Mouse (Mus musculus) lung, postnatal 0 days (tissue): Measurements from ENCODE around the gene Rab1a. TPM values are rescaled to one million over a fixed set of nuclear protein-coding genes. Genes with fewer than 3 reads are reported as not detected.
A peak's percentile ranks its signal among the peaks of the same experiment; 100 is the strongest.

ENCODE experiments used
- ATAC-seq: fragments of 200-750 bp; cut with Nextera tagmentation; 2 replicates; pipeline ENCODE4 v1.8.0; 2017; ENCODE audit warnings: moderate library complexity
- DNase-seq: peaks from one replicate; pipeline ENCODE4 v3.0.0-alpha.2; 2016; ENCODE audit warnings: low spot score
- H3K27ac ChIP-seq: fragments of 300-500 bp; sonication (generic); 2 replicates; pipeline ENCODE4 v1.5.1; 2014; ENCODE audit warnings: antibody characterized with exemption, mild to moderate bottlenecking, low read length, mixed read lengths
- H3K27me3 ChIP-seq: fragments of 300-500 bp; sonication (generic); replicated peaks from 2 replicates; pipeline ENCODE4 v1.6.1; 2014; ENCODE audit warnings: low read length, mixed read lengths; ENCODE audit not compliant: insufficient read depth
- H3K36me3 ChIP-seq: fragments of 300-500 bp; sonication (generic); 2 replicates; pipeline ENCODE4 v1.6.1; 2014; ENCODE audit warnings: low read length, mixed read lengths; ENCODE audit not compliant: insufficient read depth
- H3K4me1 ChIP-seq: fragments of 300-500 bp; sonication (generic); 2 replicates; pipeline ENCODE4 v1.6.1; 2014; ENCODE audit warnings: antibody characterized with exemption, low read depth, low read length, mixed read lengths; ENCODE audit not compliant: insufficient read depth
- H3K4me2 ChIP-seq: fragments of 300-500 bp; sonication (generic); replicated peaks from 2 replicates; pipeline ENCODE4 v1.6.1; 2014; ENCODE audit warnings: low read depth, mild to moderate bottlenecking, low read length, moderate library complexity, mixed read lengths
- H3K4me3 ChIP-seq: fragments of 300-500 bp; sonication (generic); 2 replicates; pipeline ENCODE4 v1.5.1; 2014; ENCODE audit warnings: low read depth, low read length
- H3K9ac ChIP-seq: fragments of 300-500 bp; sonication (generic); replicated peaks from 2 replicates; pipeline ENCODE4 v1.6.1; 2014; ENCODE audit warnings: low read depth, mild to moderate bottlenecking
- H3K9me3 ChIP-seq: fragments of 300-500 bp; sonication (generic); 2 replicates; pipeline ENCODE4 v1.6.1; 2016; ENCODE audit warnings: low read length, mixed read lengths
- CTCF ChIP-seq: IDR thresholded peaks from 2 replicates; pipeline ENCODE4 v1.5.1; 2016; ENCODE audit warnings: antibody characterized with exemption, mild to moderate bottlenecking
- EP300 ChIP-seq: IDR thresholded peaks from 2 replicates; pipeline ENCODE4 v1.6.1; 2016; ENCODE audit warnings: antibody characterized with exemption, mild to moderate bottlenecking, control low read depth
- WGBS: fragments of 180-500 bp; shearing (Covaris S2); extraction: QIAGEN DNeasy Blood & Tissue Kit; methylation state at CpG from one replicate; pipeline ENCODE4 v1.1.7; 2014; 5-methylcytosine and 5-hydroxymethylcytosine counted together
- polyA plus RNA-seq: library from polyadenylated mRNA; unstranded; fragments of >200 nt; fragmentation: Nextera tagmentation; extraction: Ambion mirVana; gene quantifications from 2 replicates; pipeline ENCODE4 v1.2.1, GENCODE M21; 2015

The Rab1a gene
- polyA plus RNA-seq, 1 experiment from 2014 or later = 244 TPM

- Histone ChIP-seq H3K4me2 (no peak overlapping the region), H3K27ac (no peak overlapping the region), H3K36me3 (peaks cover 25% of the 10 kb centered on the region), H3K9me3 (no peaks in the 10 kb centered on the region), H3K27me3 (no peaks in the 10 kb centered on the region), H3K9ac (no peak overlapping the region), H3K4me1 (no peaks in the 10 kb centered on the region), H3K4me3 (no peak overlapping the region)
- TF ChIP-seq CTCF = no peak
- no peak for TF ChIP-seq EP300
- ATAC-seq (no peak), DNase-seq (no peak)
- 69% methylated on average over 5 of the region's 5 CpGs for WGBS
Observed at GRCm38 (mm10) chr11:20228666-20229065, 27.4 kb downstream of the Rab1a start.

DNA sequence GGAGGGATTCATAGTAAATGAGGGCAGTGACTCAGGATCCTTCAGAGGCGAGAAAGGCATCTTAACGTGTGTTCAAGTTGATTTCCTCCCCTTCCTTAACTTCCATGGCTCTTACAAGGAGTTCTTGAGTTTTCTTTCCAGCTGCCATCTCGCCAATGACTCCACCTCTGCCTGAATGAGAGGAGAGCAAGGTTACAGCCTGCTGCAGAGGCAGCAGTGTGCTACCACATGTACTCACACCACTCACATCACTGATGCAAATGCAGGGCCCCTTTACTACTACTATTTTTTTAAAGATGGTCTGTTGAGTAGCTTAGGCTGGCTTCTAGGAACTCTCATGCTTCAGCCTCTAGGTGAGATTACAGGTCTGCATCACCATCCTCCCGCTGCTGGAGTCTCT lies 28.1 kb downstream of the Rab1a start:
- Histone ChIP-seq H3K4me3 (no peak overlapping the region), H3K9me3 (no peaks in the 10 kb centered on the region), H3K4me2 (no peak overlapping the region), H3K27ac (no peak overlapping the region), H3K9ac (no peak overlapping the region), H3K4me1 (no peaks in the 10 kb centered on the region), H3K27me3 (no peaks in the 10 kb centered on the region), H3K36me3 (peaks cover 22% of the 10 kb centered on the region)
- WGBS = 60% methylated on average over 4 of the region's 4 CpGs
- DNase-seq (no peak), ATAC-seq (no peak)
- TF ChIP-seq EP300 = no peak
- no peak for TF ChIP-seq CTCF

GRCm38 (mm10) chr11:20230286-20230685 lies 29.1 kb downstream of the Rab1a start:
- DNase-seq (no peak), ATAC-seq (no peak)
- peak overlapping the region; percentile 57 for H3K27ac ChIP-seq
- TF ChIP-seq EP300 (no peak), CTCF (no peak)
- H3K9me3 ChIP-seq = no peaks in the 10 kb centered on the region
- no peaks in the 10 kb centered on the region for H3K27me3 ChIP-seq
- H3K36me3 ChIP-seq = peaks cover 19% of the 10 kb centered on the region
- no peak overlapping the region for H3K4me3 ChIP-seq
- H3K4me1 ChIP-seq = no peaks in the 10 kb centered on the region
- H3K9ac ChIP-seq = no peak overlapping the region
- WGBS = 72% methylated on average over 1 of the region's 1 CpGs
- H3K4me2 ChIP-seq = no peak overlapping the region

DNA sequence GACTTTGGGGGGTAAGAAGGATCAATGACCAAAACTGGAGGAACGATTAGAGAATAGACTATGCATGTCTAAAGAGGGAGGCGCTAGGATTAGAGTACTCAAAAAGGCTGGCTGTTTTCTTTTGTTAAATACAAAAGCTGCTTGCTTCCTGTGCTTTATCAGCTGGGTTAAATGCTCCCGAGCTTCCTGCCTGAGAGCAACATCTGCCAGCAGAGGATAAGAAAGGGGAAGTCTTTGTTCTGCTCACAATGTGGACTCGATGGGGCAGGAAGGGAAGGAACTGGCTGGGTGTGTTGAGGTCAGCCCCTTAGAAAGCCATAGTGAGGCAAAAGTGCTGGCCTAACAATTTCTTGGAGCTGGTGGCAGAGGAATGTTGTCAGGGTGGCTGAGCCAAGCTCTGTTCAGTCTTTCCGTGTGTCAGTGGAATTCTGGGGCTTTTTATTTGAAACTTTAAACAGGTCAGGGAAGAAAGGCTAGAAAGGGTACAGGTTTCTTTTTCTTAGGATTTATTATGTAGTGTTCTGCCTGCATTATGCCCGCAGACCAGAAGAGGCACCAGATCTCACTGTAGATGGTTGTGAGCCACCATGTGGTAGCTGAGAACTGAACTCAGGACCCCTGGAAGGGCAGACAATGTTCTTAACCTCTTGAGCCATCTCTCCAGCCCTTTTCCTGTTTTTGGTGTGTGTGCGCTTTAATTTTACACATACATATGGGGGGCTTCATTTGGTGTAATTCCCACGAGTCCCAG lies 30.1 kb downstream of the Rab1a start:
- Histone ChIP-seq H3K9ac (no peak overlapping the region), H3K9me3 (no peaks in the 10 kb centered on the region), H3K4me1 (no peaks in the 10 kb centered on the region), H3K27me3 (no peaks in the 10 kb centered on the region), H3K36me3 (peaks cover 15% of the 10 kb centered on the region), H3K4me3 (no peak overlapping the region), H3K4me2 (no peak overlapping the region), H3K27ac (peak overlapping the region; percentile 33)
- TF ChIP-seq EP300 (peak; percentile 97), CTCF (peak; percentile 35)
- DNase-seq (peak; percentile 86), ATAC-seq (peak; percentile 95)
- WGBS = 50% methylated on average over 8 of the region's 8 CpGs

- Histone ChIP-seq H3K9ac (no peak overlapping the region), H3K9me3 (no peaks in the 10 kb centered on the region), H3K4me3 (no peak overlapping the region), H3K4me2 (no peak overlapping the region), H3K27me3 (no peaks in the 10 kb centered on the region), H3K4me1 (no peaks in the 10 kb centered on the region), H3K36me3 (peaks cover 17% of the 10 kb centered on the region), H3K27ac (peak overlapping the region; percentile 38; the same call in 1 of the 2 replicates)
- TF ChIP-seq EP300 (no peak), CTCF (no peak)
- ATAC-seq = peak; percentile 21; the same call in 1 of the 2 replicates
- 40% methylated on average over 4 of the region's 5 CpGs for WGBS
- DNase-seq = no peak
Observed at GRCm38 (mm10) chr11:20232016-20232755, 31.0 kb downstream of the Rab1a start.

- DNase-seq = no peak
- no peak for TF ChIP-seq EP300
- peak; percentile 31 for TF ChIP-seq CTCF
- Histone ChIP-seq H3K9ac (no peak overlapping the region), H3K36me3 (peaks cover 22% of the 10 kb centered on the region), H3K4me2 (no peak overlapping the region), H3K9me3 (no peaks in the 10 kb centered on the region), H3K4me3 (no peak overlapping the region), H3K4me1 (no peaks in the 10 kb centered on the region), H3K27me3 (no peaks in the 10 kb centered on the region), H3K27ac (no peak overlapping the region)
- ATAC-seq = no peak
- 68% methylated on average over 3 of the region's 3 CpGs for WGBS
Observed at GRCm38 (mm10) chr11:20234233-20234632, 33.0 kb downstream of the Rab1a start.
